Mouse (Mus musculus) G1E (cell line): ENCODE measurements around the gene Stip1. TPM values are rescaled to one million over a fixed set of nuclear protein-coding genes. Genes with fewer than 3 reads are reported as not detected.

Source experiments
- ATAC-seq: 2 replicates; pipeline ENCODE4 v1.8.0; 2016; ENCODE audit warnings: mild to moderate bottlenecking; ENCODE audit not compliant: insufficient number of reproducible peaks, poor library complexity, low FRiP score, severe bottlenecking; ENCODE audit errors: extremely low read depth
- DNase-seq: peaks from one replicate; pipeline ENCODE4 v3.0.0; 2012; ENCODE audit warnings: low spot score
- H3K27me3 ChIP-seq: 2 replicates; pipeline ENCODE4 v1.6.1; 2012; ENCODE audit warnings: mild to moderate bottlenecking, low read length, inconsistent platforms; ENCODE audit not compliant: insufficient read depth
- H3K36me3 ChIP-seq: replicated peaks from 2 replicates; pipeline ENCODE3; 2012; ENCODE audit warnings: mild to moderate bottlenecking, inconsistent platforms
- H3K4me1 ChIP-seq: 2 replicates; pipeline ENCODE4 v1.6.1; 2012; ENCODE audit warnings: low read depth, low read length, inconsistent platforms, mixed read lengths; ENCODE audit not compliant: insufficient read depth
- H3K4me3 ChIP-seq: 2 replicates; pipeline ENCODE4 v1.5.1; 2012; ENCODE audit warnings: low read depth, mild to moderate bottlenecking, inconsistent platforms, low read length, moderate library complexity, mixed read lengths
- H3K9me3 ChIP-seq: replicated peaks from 2 replicates; pipeline ENCODE4 v1.6.1; 2012; ENCODE audit warnings: inconsistent platforms
- CTCF ChIP-seq: IDR thresholded peaks from 2 replicates; pipeline ENCODE4 v1.5.1; 2012; ENCODE audit warnings: low read depth, low read length, inconsistent platforms, mixed read lengths
- GATA1 ChIP-seq: IDR thresholded peaks from 2 replicates; pipeline ENCODE4 v1.6.1; 2012; ENCODE audit warnings: borderline replicate concordance, low read length, inconsistent platforms, mixed read lengths
- GATA2 ChIP-seq: IDR thresholded peaks from 2 replicates; pipeline ENCODE4 v1.6.1; 2012; ENCODE audit warnings: low read depth, low read length, inconsistent platforms, borderline replicate concordance
- POLR2AphosphoS5 ChIP-seq: IDR thresholded peaks from 2 replicates; pipeline ENCODE4 v1.6.1; 2012; ENCODE audit warnings: low read depth, low read length, inconsistent platforms; ENCODE audit not compliant: insufficient replicate concordance
- TAL1 ChIP-seq: conservative IDR thresholded peaks from 2 replicates; pipeline ENCODE4 v1.6.1; 2012; ENCODE audit warnings: low read depth, low read length, inconsistent platforms, mixed read lengths
- polyA plus RNA-seq: library from polyadenylated mRNA; stranded (reverse); fragments of >175 nt; gene quantifications from 2 replicates; pipeline ENCODE4 v1.2.3, GENCODE M21; 2012
- total RNA-seq, 2 experiments: library from RNA; stranded (forward) in 1 of 2; stranded (reverse) in 1 of 2; fragments of 200-1000 nt in 1 of 2; fragments of >200 nt in 1 of 2; fragmentation: Nextera tagmentation in 1 of 2; gene quantifications; 2 replicates each; pipeline ENCODE4 v1.2.3; 2014 to 2017

Gene Stip1
- total and polyA plus RNA-seq, 3 experiments = 224 to 301 (median 279) TPM

GRCm38 (mm10) chr19:7069781-7070763, 30.3 kb upstream of the Stip1 start:
- peaks cover 22% of the 10 kb centered on the region for H3K4me1 ChIP-seq
- ATAC-seq (no peak), DNase-seq (no peak)
- TF ChIP-seq POLR2AphosphoS5 (no peak), GATA1 (no peak), TAL1 (no peak), CTCF (no peak), GATA2 (no peak)
- H3K27me3 ChIP-seq = peaks cover 79% of the 10 kb centered on the region
- no peaks in the 10 kb centered on the region for H3K36me3 ChIP-seq
- H3K4me3 ChIP-seq = no peak overlapping the region
- H3K9me3 ChIP-seq = no peaks in the 10 kb centered on the region

GRCm38 (mm10) chr19:7068661-7069531, 29.1 kb upstream of the Stip1 start:
- Histone ChIP-seq H3K4me1 (peaks cover 25% of the 10 kb centered on the region), H3K4me3 (no peak overlapping the region), H3K27me3 (peaks cover 74% of the 10 kb centered on the region), H3K36me3 (no peaks in the 10 kb centered on the region), H3K9me3 (no peaks in the 10 kb centered on the region)
- TF ChIP-seq GATA1 = no peak
- no peak for DNase-seq
- ATAC-seq = no peak

- no peak for TF ChIP-seq TAL1
- TF ChIP-seq CTCF = peak; percentile 19; the same call in 1 of the 2 replicates
- Histone ChIP-seq H3K4me1 (peaks cover 25% of the 10 kb centered on the region), H3K36me3 (no peaks in the 10 kb centered on the region), H3K9me3 (no peaks in the 10 kb centered on the region), H3K4me3 (no peak overlapping the region), H3K27me3 (peaks cover 72% of the 10 kb centered on the region)
- DNase-seq = no peak
- ATAC-seq = no peak
Measured at GRCm38 (mm10) chr19:7068136-7068535, 28.4 kb upstream of the Stip1 start.

- ATAC-seq (no peak), DNase-seq (no peak)
- no peaks in the 10 kb centered on the region for H3K9me3 ChIP-seq
- H3K4me3 ChIP-seq = no peak overlapping the region
- H3K36me3 ChIP-seq = no peaks in the 10 kb centered on the region
- H3K4me1 ChIP-seq = peaks cover 25% of the 10 kb centered on the region
- peaks cover 72% of the 10 kb centered on the region for H3K27me3 ChIP-seq
- no peak for TF ChIP-seq GATA1
- TF ChIP-seq CTCF = no peak
- TF ChIP-seq GATA2 = no peak
- no peak for TF ChIP-seq TAL1
- no peak for TF ChIP-seq POLR2AphosphoS5
Measured at GRCm38 (mm10) chr19:7067344-7068050, 27.7 kb upstream of the Stip1 start.

GRCm38 (mm10) chr19:7066828-7067342, 27.1 kb upstream of the Stip1 start:
- Histone ChIP-seq H3K4me3 (no peak overlapping the region), H3K36me3 (no peaks in the 10 kb centered on the region), H3K27me3 (peaks cover 68% of the 10 kb centered on the region), H3K9me3 (no peaks in the 10 kb centered on the region), H3K4me1 (peaks cover 25% of the 10 kb centered on the region)
- DNase-seq (no peak), ATAC-seq (no peak)
- no peak for TF ChIP-seq POLR2AphosphoS5
- no peak for TF ChIP-seq GATA2
- no peak for TF ChIP-seq TAL1
- TF ChIP-seq GATA1 = no peak
- no peak for TF ChIP-seq CTCF
